Mouse (Mus musculus) heart, postnatal 0 days (tissue): ENCODE data around the gene Larp1.

Experiments used
- CTCF ChIP-seq: IDR thresholded peaks from 2 replicates; pipeline ENCODE4 v1.5.1; 2016; ENCODE audit warnings: antibody characterized with exemption, control low read depth, low read depth
- EP300 ChIP-seq: IDR thresholded peaks from 2 replicates; pipeline ENCODE4 v1.6.1; 2016; ENCODE audit warnings: antibody characterized with exemption, low read depth

DNA sequence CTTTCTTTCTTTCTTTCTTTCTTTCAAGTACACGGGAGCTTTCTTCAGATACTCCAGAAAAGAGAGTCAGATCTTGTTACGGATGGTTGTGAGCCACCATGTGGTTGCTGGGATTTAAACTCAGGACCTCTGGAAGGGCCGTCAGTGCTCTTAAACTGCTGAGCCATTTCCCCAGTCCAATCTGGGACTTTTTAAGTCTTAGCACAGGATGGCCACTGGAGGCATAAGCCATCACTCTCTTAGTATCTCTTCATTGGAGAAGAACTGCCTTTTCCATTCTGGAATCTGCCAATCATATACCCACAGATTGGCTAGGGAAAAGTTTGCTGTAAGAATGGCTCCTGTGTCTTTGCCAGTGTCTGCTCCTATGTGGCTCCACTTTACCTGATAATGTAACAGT lies 98.1 kb downstream of the Larp1 start:
- no peak for TF ChIP-seq CTCF
- TF ChIP-seq EP300 = no peak
